Mouse (Mus musculus) embryonic fibroblast, embryonic 13.5 days (primary cell): ENCODE measurements at regions not wholly inside any gene's neighbourhood (a gene's known extent, or its start where the extent isn't known, plus 50 kb on each side); places are given as distances from the start of the nearest gene placed in this dataset.

Experiments
- H3K27ac ChIP-seq: 2 replicates; pipeline ENCODE4 v1.5.1; 2012; ENCODE audit warnings: low read length, control low read depth, inconsistent platforms; ENCODE audit not compliant: insufficient read depth
- H3K4me1 ChIP-seq: 2 replicates; pipeline ENCODE4 v1.6.1; 2011; ENCODE audit warnings: low read length; ENCODE audit not compliant: control insufficient read depth, insufficient read depth
- H3K4me3 ChIP-seq: 2 replicates; pipeline ENCODE4 v1.5.1; 2011; ENCODE audit warnings: mild to moderate bottlenecking, control low read depth, low read length; ENCODE audit not compliant: insufficient read depth
- CTCF ChIP-seq: IDR thresholded peaks from 2 replicates; pipeline ENCODE4 v1.5.1; 2011; ENCODE audit warnings: mild to moderate bottlenecking, control low read depth, low read length, moderate library complexity, borderline replicate concordance; ENCODE audit not compliant: insufficient read depth
- POLR2A ChIP-seq: IDR thresholded peaks from 2 replicates; pipeline ENCODE4 v1.6.1; 2011; ENCODE audit warnings: low read depth, mild to moderate bottlenecking, control low read depth, low read length, moderate library complexity

DNA sequence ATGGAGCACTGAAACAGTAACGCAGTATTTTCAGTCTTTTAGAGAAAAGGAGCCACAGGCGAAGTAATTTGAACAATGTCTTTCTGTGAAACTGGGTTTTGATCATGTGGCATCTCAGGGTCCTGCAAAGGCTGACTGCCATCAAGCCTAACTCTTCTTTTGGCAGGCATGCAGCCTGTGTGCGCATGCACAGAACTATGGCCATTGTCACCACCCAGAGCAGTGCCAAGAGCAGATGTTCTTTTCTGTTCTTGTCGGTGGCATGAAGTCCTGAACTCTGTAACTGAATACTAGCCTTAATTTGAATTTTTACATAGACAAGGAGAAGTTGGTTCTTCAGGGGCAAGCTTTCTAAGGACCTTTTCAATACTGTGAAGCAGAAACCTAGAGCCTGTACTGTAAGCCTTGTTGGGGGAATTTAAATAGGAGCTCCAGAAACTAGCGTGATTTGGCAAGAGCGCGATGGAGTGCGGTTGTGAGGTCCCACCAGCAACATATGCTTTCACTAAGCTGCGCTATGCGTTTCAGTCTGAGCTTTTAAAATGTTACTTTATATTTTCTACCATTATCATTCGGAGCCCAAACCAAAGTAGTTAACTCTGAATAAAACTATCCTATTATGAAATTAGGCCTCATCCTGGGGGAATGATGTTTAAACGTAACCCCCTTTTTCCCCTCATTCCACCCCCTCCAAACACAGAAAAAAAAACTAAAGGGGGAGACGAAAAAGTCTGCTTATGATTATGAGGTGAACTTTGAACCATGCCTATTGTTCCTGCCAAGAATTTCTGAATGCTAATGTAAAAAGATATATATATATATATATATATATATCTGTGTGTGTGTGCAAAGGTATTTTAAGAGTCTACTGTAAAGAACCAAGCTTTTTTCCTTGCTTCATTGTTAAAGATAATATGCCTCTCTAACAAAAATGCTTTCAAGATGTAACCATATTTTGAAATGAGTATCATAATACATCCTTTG lies 606.3 kb downstream of the Nfib start:
- no peaks in the 10 kb centered on the region for H3K4me1 ChIP-seq
- TF ChIP-seq POLR2A, result no peak
- TF ChIP-seq CTCF, result no peak
- peak overlapping the region; percentile 38; the same call in 1 of the 2 replicates for H3K27ac ChIP-seq
- no peak overlapping the region for H3K4me3 ChIP-seq

DNA sequence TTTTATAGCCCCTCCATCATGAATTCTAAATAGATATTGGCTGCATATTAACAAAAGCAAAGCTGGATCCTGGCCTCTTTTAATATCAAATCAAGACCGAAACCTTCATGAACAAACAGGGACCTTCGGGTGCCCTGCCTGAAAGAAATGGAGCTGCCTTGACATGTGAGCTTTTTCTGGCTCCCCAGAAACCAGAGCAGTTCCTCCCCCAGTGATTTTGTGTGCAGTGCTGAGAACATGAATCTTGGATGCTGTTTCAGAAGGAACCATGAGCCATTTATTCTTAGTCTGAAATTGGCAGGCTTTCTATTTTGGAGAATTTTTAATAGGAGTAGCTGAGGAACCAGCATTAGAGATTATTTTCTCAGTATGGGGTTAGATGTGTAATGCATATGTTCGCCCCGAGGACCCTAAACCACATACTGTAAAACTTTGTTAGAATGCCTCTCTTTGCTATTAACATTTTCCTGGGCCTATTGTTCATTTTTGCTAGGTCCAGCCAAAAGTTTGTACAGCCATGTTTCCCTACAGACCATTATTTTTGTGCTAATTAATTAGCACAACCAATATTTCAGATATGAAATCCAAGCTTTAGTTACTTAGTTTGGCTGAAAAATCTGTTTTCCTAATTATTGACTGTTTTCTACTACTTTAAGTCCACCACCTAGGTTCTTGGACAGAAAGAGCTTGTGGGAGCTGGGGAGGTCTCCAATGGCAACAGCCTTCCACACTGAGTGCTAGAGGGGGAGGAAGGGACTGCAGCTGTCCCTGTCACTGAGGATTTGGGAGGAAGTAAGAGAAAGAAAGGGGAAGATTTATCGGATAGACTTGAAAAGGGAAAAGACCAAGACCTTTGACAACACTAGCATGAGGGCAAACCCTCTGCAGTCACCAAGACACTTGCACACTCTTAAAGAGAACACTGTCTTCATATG lies 613.0 kb downstream of the Nfib start:
- TF ChIP-seq POLR2A, result no peak
- TF ChIP-seq CTCF, result no peak
- Histone ChIP-seq H3K4me1 (no peaks in the 10 kb centered on the region), H3K27ac (no peak overlapping the region), H3K4me3 (no peak overlapping the region)

DNA sequence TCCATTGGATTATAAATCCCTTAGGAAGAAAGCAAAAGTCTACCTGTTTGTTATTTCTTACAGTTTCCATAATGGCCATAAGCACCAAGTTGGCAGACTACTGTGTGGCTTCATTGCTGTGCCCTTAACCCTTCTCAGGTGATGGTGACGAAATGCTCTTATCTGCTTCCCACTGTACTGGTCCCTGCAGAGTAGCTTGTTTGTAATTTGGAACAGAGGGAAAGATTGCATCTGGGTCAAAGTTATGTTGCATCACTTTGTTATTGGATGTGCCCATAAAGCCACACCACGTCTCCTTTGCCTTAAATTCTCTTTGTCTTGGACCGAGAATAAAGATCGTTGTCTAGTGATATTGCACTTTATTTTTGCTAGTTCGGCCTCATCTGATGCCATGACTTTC lies 615.9 kb downstream of the Nfib start:
- TF ChIP-seq POLR2A, result no peak
- TF ChIP-seq CTCF, result no peak
- H3K27ac ChIP-seq, result no peak overlapping the region
- H3K4me1 ChIP-seq, result no peaks in the 10 kb centered on the region
- H3K4me3 ChIP-seq, result no peak overlapping the region

DNA sequence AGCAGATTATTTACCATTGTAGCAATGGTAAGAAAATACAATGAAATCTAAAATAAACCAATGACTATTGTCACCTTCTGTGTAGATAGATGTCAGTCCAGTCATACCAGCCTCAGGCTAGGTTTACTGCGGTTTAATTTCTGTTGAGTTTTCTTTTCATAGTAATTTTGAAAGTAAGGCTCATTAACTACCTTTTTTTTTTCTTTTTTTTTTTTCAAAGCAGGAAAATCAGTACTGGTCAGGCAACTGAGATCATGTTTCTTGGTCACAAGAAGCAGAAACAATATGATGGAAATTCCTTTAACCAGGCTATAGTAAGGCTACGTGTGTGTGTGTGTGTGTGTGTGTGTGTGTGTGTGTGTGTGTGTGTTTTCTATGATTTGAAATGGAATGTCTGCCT lies 622.0 kb downstream of the Nfib start:
- TF ChIP-seq CTCF (no peak), POLR2A (no peak)

DNA sequence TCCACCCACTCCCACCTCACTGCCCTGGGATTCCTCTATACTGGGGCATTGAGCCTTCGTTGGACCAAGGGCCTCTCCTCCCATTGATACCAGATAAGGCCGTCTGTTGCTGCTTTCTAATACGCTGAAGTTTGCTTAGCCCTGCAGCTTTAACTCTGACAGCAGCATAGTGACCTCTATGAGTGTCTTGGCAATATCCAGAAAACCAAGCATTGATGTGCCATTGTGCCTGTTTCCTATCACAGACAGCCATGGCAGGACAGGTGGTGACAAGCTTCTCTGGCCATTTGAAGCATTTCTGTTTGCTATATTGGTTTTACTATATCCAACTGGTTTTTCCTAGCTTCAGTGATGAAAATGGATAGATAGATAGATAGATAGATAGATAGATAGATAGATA lies 625.4 kb upstream of the Mpdz start:
- Histone ChIP-seq H3K27ac (no peak overlapping the region), H3K4me1 (peaks cover 9% of the 10 kb centered on the region), H3K4me3 (no peak overlapping the region)
- TF ChIP-seq CTCF (no peak), POLR2A (no peak)

More for the DNA sequence above, 622.0 kb downstream of the Nfib start:
- no peaks in the 10 kb centered on the region for H3K4me1 ChIP-seq
- no peak overlapping the region for H3K27ac ChIP-seq
- H3K4me3 ChIP-seq, result no peak overlapping the region

DNA sequence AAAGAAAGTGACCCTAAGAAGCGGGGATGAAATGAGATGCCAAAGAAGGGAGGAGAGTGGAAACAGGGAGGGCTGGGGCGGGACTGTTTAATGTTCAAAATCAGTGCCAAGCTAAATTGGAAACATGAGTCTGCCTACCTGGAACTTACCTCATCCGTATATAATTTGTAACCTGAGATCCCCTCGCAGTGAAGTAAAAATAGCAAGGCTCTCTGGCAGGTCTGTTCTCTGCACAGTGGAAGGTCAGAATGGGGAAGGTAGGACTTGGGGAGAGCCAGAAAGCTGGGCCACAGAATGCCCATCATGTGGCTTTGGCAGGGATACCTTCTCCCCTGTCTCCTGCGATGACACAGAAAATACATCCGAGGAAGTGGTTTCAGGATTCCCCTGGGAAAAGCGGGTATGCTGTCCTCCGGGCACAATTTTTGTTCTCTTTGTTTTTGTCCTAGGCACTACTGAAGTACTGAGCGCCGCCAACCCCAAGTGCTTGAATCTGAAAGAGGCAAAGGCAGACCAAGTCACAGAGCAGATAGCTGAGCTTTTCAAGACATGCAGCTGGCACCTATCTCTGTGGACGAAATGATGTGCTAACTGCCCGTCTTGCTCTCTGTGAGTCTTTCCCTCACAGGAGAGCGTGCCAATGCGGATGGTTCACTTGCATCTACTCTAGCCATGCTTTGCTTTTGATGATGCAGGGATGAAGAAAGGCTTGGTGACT lies 623.2 kb upstream of the Mpdz start:
- Histone ChIP-seq H3K4me3 (no peak overlapping the region), H3K27ac (no peak overlapping the region), H3K4me1 (peaks cover 15% of the 10 kb centered on the region)
- TF ChIP-seq CTCF (no peak), POLR2A (no peak)

DNA sequence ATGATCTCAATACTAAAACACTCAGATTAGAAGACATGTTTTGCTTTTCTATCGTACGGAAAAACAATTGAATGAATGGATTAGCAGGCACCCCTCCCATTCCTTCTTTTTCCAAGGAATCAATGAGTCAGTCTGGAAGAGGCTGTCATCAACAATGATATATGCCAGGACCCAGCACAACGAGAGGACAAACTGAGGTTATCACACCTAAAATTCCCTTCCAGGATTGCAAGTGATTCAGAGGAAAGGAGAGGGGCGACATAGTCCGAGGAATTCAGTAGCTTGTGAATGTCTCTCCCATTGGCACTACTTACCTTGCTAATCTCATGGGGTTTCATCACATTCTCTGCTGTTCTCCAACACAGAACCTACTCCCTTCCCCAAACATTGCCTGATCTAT lies 620.1 kb upstream of the Mpdz start:
- Histone ChIP-seq H3K4me1 (peaks cover 15% of the 10 kb centered on the region), H3K4me3 (no peak overlapping the region), H3K27ac (no peak overlapping the region)
- no peak for TF ChIP-seq CTCF
- TF ChIP-seq POLR2A, result no peak

DNA sequence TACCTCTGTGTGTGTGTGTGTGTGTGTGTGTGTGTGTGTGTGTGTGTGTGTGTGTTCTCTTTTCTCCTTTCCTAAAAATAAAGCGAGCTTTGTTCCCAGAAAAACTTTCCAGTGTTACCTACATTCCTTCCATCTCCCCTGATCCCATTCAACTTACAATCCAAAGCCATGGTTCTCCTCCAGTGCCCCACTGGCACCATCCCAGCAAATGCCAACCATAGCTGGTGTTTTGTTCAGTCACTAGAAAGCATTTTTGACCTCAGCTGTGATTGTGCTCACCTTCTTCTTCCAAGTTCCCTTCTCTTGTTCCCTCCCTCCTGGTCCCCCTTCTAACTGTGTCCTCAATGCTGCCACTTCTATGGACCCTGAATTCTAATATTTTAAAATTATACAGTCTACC lies 614.1 kb upstream of the Mpdz start:
- no peak overlapping the region for H3K4me3 ChIP-seq
- H3K27ac ChIP-seq, result no peak overlapping the region
- TF ChIP-seq POLR2A (no peak), CTCF (no peak)
- H3K4me1 ChIP-seq, result no peaks in the 10 kb centered on the region

DNA sequence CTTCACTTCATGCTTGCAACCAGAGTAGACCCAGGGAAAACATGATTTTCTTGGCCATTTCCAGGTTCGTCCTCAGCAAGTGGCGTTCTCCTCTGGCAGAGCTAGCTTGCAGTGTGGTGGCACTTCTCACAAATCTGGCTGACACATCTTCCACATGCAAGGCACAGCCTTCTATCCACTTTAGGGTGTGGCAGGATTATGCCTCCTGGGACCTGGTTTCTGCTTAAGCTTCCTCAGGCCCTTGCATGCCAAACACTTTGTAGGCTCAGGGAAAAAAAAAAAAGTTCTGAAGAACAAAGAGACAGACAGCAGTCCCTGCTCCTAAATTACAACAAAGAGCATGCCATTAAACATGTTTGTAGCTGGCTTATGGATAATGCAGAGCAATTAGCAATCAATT lies 605.6 kb upstream of the Mpdz start:
- TF ChIP-seq POLR2A (no peak), CTCF (no peak)
- H3K27ac ChIP-seq, result no peak overlapping the region
- H3K4me3 ChIP-seq, result no peak overlapping the region
- no peaks in the 10 kb centered on the region for H3K4me1 ChIP-seq

DNA sequence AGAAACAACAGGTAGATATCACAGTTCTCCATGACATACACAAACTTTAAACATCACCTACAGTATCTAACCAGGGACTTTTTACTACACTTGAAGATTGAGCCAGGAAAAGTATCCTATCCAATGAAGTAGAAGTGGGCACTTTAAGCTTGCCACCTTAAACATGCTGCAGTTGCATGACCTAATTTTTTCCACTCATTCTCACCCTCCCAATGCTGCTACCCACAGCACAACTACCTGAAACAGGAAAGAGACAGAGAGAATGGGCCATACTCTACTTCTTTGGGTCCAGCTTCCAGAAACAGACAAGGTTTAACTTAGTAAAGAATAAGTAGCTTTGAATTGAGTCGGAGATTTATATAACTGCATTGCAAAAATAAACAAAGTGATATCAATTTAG lies 594.9 kb upstream of the Mpdz start:
- H3K27ac ChIP-seq, result no peak overlapping the region
- no peaks in the 10 kb centered on the region for H3K4me1 ChIP-seq
- H3K4me3 ChIP-seq, result no peak overlapping the region
- TF ChIP-seq POLR2A (no peak), CTCF (no peak)
